Comparison of ENCODE assay signal across 29 mouse cellular contexts in the genomic region with DNA sequence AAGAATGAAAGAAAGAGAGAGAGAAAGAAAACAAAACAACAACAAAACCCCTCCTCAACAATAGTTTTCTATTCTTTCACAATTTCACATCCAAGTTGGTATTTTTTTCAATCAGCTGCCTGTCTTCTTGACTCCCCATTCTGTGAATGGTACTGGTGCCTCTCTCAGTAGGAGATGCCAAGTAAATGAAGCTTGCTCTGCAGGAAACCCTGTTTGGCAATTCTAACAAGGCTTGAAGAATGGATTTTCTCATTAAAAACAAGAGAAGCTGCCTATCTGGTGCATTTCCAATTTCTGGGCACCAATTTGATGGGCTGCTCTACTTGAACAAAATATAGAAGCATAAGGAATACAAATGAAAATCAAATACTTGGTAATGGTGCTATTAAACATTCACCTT.
A peak's percentile ranks its signal among the peaks of the same experiment; 100 is the strongest.
DNase-seq lines count a peak whose midpoint lies in the region; ATAC-seq lines count a peak whose summit lies in the region.
"Had no signal": no experiment of that assay in that cellular context is flagged by ENCODE, and none has a peak within 500 bp of the region (broad histone marks: within the 10 kb centered on the region; RNA-seq: fewer than 3 reads in every experiment).

No protein-coding gene starts in this region.

- no peak overlapping the region for H3K9ac ChIP-seq in forebrain, embryonic 12.5 days
- H3K9ac ChIP-seq: embryonic facial prominence, embryonic 13.5 days; forebrain, embryonic 13.5 days; heart, embryonic 13.5 days; hindbrain, embryonic 12.5 days; hindbrain, embryonic 15.5 days had no signal

- peak; percentile 6 for DNase-seq in cerebellum, adult 11-12 months
- DNase-seq in cerebellum, postnatal 36 days, result no peak
- DNase-seq in cerebellum, postnatal 10 days, result peak; percentile 7 to 15
- no peak for DNase-seq in cerebellum, postnatal 4 days (ENCODE audit: low spot score in 2 of 2)
- DNase-seq in R1 (ENCODE audit: low read depth, low spot score), result peak; percentile 56
- no peak for DNase-seq in right cerebral cortex, adult 18-20 months
- DNase-seq: adrenal gland, adult 8-10 months; adrenal gland, postnatal 25 days; B cell, adult 2 months; embryo, embryonic 11 days; gastrocnemius, postnatal 10 days; gastrocnemius, postnatal 36 days; heart, adult 2 months; heart, postnatal 14 days; kidney, adult 2 months had no signal

- no peak overlapping the region for H3K4me3 ChIP-seq in forebrain, embryonic 12.5 days (replicated peaks)
- H3K4me3 ChIP-seq: embryonic facial prominence, embryonic 10.5 days; embryonic facial prominence, embryonic 13.5 days; erythroblast, embryonic 14.5 days; forebrain, embryonic 13.5 days; heart, adult 2 months; heart, embryonic 10.5 days; heart, embryonic 13.5 days; hindbrain, embryonic 12.5 days; hindbrain, embryonic 15.5 days had no signal

- ATAC-seq in forebrain, embryonic 12.5 days (ENCODE audit: low FRiP score), result no peak
- ATAC-seq: activated CD4-positive, CD25-positive, alpha-beta regulatory T cell, adult 4 months; forebrain, embryonic 13.5 days; forebrain, embryonic 16.5 days; intestine, postnatal 0 days had no signal

- no peaks in the 10 kb centered on the region for H3K4me1 ChIP-seq in forebrain, embryonic 12.5 days
- H3K4me1 ChIP-seq: embryonic facial prominence, embryonic 10.5 days; embryonic facial prominence, embryonic 13.5 days; forebrain, embryonic 13.5 days; heart, embryonic 10.5 days; heart, embryonic 13.5 days; hindbrain, embryonic 12.5 days; hindbrain, embryonic 15.5 days had no signal

- H3K27ac ChIP-seq in forebrain, embryonic 12.5 days, result no peak overlapping the region
- H3K27ac ChIP-seq: embryonic facial prominence, embryonic 10.5 days; embryonic facial prominence, embryonic 13.5 days; forebrain, embryonic 13.5 days; heart, adult 2 months; heart, embryonic 10.5 days; heart, embryonic 13.5 days; hindbrain, embryonic 12.5 days; hindbrain, embryonic 15.5 days had no signal

- H3K4me2 ChIP-seq in forebrain, embryonic 12.5 days, result no peak overlapping the region
- H3K4me2 ChIP-seq: embryonic facial prominence, embryonic 13.5 days; forebrain, embryonic 13.5 days; heart, embryonic 13.5 days; hindbrain, embryonic 12.5 days; hindbrain, embryonic 15.5 days had no signal

- no peaks in the 10 kb centered on the region for H3K9me3 ChIP-seq in forebrain, embryonic 12.5 days
- H3K9me3 ChIP-seq: embryonic facial prominence, embryonic 10.5 days; embryonic facial prominence, embryonic 13.5 days; forebrain, embryonic 13.5 days; G1E; heart, embryonic 10.5 days; heart, embryonic 13.5 days; hindbrain, embryonic 12.5 days; hindbrain, embryonic 15.5 days had no signal

- no peaks in the 10 kb centered on the region for H3K27me3 ChIP-seq in forebrain, embryonic 12.5 days
- H3K27me3 ChIP-seq: CH12.LX; embryonic facial prominence, embryonic 13.5 days; forebrain, embryonic 13.5 days; heart, embryonic 13.5 days; hindbrain, embryonic 12.5 days; hindbrain, embryonic 15.5 days had no signal

- no peaks in the 10 kb centered on the region for H3K36me3 ChIP-seq in forebrain, embryonic 12.5 days (replicated peaks)
- H3K36me3 ChIP-seq: embryonic facial prominence, embryonic 10.5 days; embryonic facial prominence, embryonic 13.5 days; G1E; heart, embryonic 10.5 days; heart, embryonic 13.5 days; hindbrain, embryonic 12.5 days; hindbrain, embryonic 15.5 days had no signal

Comparison
In these comparisons a context has a peak if more than half of its experiments do, and no peak if none do; other contexts are left out.
1. DNase-seq: peak in cerebellum, adult 11-12 months (single experiment), cerebellum, postnatal 10 days (2 of 2) and R1 (single experiment); none in cerebellum, postnatal 36 days (0 of 2), cerebellum, postnatal 4 days (0 of 2) and right cerebral cortex, adult 18-20 months (single experiment).